Mouse (Mus musculus) heart, adult 2 months (tissue): Measurements from ENCODE around the gene Gm11568. TPM values are rescaled to one million over a fixed set of nuclear protein-coding genes. Genes with fewer than 3 reads are reported as not detected.
"Not testable (repeated sequence)": the region's sequence is repeated elsewhere in the genome, so short reads cannot be mapped to it uniquely, and the experiment has no call there.

ENCODE experiments used
- DNase-seq, 2 experiments: peaks; one replicate each; pipeline ENCODE4 v3.0.0; 2021
- H3K27ac ChIP-seq: fragments of 200-600 bp; 2 replicates; pipeline ENCODE4 v1.8.1; 2022
- H3K27me3 ChIP-seq: fragments of 200-500 bp; 2 replicates; pipeline ENCODE4 v1.6.1; 2012; ENCODE audit warnings: mild to moderate bottlenecking, low read length, inconsistent platforms, mixed read lengths; ENCODE audit not compliant: control insufficient read depth, insufficient read depth
- H3K36me3 ChIP-seq: fragments of 200-500 bp; 2 replicates; pipeline ENCODE4 v1.6.1; 2012; ENCODE audit warnings: low read length, inconsistent platforms; ENCODE audit not compliant: control insufficient read depth, insufficient read depth
- H3K4me1 ChIP-seq: fragments of 200-500 bp; 2 replicates; pipeline ENCODE4 v1.6.1; 2011; ENCODE audit warnings: low read length; ENCODE audit not compliant: control insufficient read depth, insufficient read depth
- H3K4me3 ChIP-seq: fragments of 200-600 bp; 2 replicates; pipeline ENCODE4 v1.8.1; 2022
- H3K79me2 ChIP-seq: fragments of 200-500 bp; replicated peaks from 2 replicates; pipeline ENCODE4 v1.6.1; 2012; ENCODE audit warnings: mild to moderate bottlenecking, inconsistent platforms, low read length, moderate library complexity, mixed read lengths; ENCODE audit not compliant: control insufficient read depth, insufficient read depth
- H3K9ac ChIP-seq: fragments of 200-500 bp; 2 replicates; pipeline ENCODE4 v1.6.1; 2012; ENCODE audit warnings: low read depth, mild to moderate bottlenecking, control low read depth, inconsistent platforms, low read length, mixed read lengths
- CTCF ChIP-seq: fragments of 200-600 bp; IDR thresholded peaks from 2 replicates; pipeline ENCODE4 v1.8.1; 2022; ENCODE audit warnings: antibody characterized with exemption, mild to moderate bottlenecking, moderate library complexity
- EP300 ChIP-seq: fragments of 200-500 bp; IDR thresholded peaks from 2 replicates; pipeline ENCODE4 v1.6.1; 2011; ENCODE audit warnings: low read depth, low read length, control low read depth; ENCODE audit not compliant: insufficient read depth
- POLR2A ChIP-seq: fragments of 200-500 bp; IDR thresholded peaks from 2 replicates; pipeline ENCODE4 v1.6.1; 2011; ENCODE audit warnings: mild to moderate bottlenecking, low read depth, low read length, control low read depth; ENCODE audit not compliant: insufficient read depth
- WGBS: fragments of 180-500 bp; shearing (Covaris S2); methylation state at CpG from one replicate; pipeline ENCODE4 v1.1.7; 2018; 5-methylcytosine and 5-hydroxymethylcytosine counted together
- intact Hi-C: fragments of 180-260 bp; cut with DNase I; formaldehyde crosslinking; loops from one replicate; pipeline ENCODE4 v1.15.1; 2025
- polyA plus RNA-seq: library from polyadenylated mRNA; depleted of rRNA; stranded (reverse); fragments of >200 nt; gene quantifications from 2 replicates; pipeline ENCODE4 v1.2.3, GENCODE M21; 2012; rRNA removed
- total RNA-seq, 2 experiments: library from RNA; stranded (reverse); gene quantifications; 2 replicates each; pipeline ENCODE4 v1.2.3; 2021

The Gm11568 gene
- total and polyA plus RNA-seq, 3 experiments = not detected

- H3K27me3 ChIP-seq = no peaks in the 10 kb centered on the region
- no peak for DNase-seq
- no peak overlapping the region for H3K4me3 ChIP-seq
- H3K4me1 ChIP-seq = no peaks in the 10 kb centered on the region
- H3K9ac ChIP-seq = no peak overlapping the region
- H3K27ac ChIP-seq = no peak overlapping the region
- H3K36me3 ChIP-seq = no peaks in the 10 kb centered on the region
- H3K79me2 ChIP-seq = no peaks in the 10 kb centered on the region
- WGBS = 54% methylated on average over 3 of the region's 3 CpGs
- intact Hi-C loops = no loop called here
- no peak for TF ChIP-seq POLR2A
- TF ChIP-seq CTCF = no peak
- TF ChIP-seq EP300 = no peak
Observed at GRCm38 (mm10) chr11:99854121-99854520, 3.6 kb upstream of the Gm11568 start.

- WGBS = 57% methylated on average over 2 of the region's 2 CpGs
- H3K27ac ChIP-seq = no peak overlapping the region
- intact Hi-C loops = no loop called here
- H3K4me1 ChIP-seq = no peaks in the 10 kb centered on the region
- H3K36me3 ChIP-seq = no peaks in the 10 kb centered on the region
- no peaks in the 10 kb centered on the region for H3K79me2 ChIP-seq
- no peak overlapping the region for H3K4me3 ChIP-seq
- no peak for DNase-seq
- TF ChIP-seq EP300 = no peak
- no peak for TF ChIP-seq CTCF
- TF ChIP-seq POLR2A = no peak
- no peak overlapping the region for H3K9ac ChIP-seq
- no peaks in the 10 kb centered on the region for H3K27me3 ChIP-seq
Observed at GRCm38 (mm10) chr11:99858761-99859160, 1.0 kb downstream of the Gm11568 start.

DNA sequence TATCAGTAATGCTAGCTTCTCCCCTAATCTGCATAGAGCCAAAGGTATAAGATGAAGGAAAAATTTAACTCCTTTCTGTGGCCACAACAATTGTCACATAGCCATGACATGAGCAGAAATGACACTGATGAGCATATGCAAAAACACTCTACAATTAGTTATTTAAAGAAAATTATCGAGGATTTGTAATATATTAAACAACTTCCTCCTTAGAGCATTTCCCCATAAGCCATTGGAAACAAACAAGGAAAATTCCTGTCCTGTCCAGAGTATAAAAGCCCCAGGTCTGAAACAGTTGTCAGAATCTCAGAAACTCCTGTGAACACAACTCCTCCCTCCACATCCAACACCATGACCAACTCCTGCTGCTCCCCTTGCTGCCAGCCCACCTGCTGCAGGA, 6.5 kb downstream of the Gm11568 start, which contains the start of gene Gm11559:
Gene Gm11559, plus strand, starts transcription at position 301 of the 400 bp plus-strand sequence.
- H3K27me3 ChIP-seq, H3K79me2 ChIP-seq, H3K36me3 ChIP-seq, H3K27ac ChIP-seq, DNase-seq, H3K9ac ChIP-seq, H3K4me3 ChIP-seq, H3K4me1 ChIP-seq, intact Hi-C loops: not testable (repeated sequence)
- 30% methylated on average over 1 of the region's 1 CpGs for WGBS

DNA sequence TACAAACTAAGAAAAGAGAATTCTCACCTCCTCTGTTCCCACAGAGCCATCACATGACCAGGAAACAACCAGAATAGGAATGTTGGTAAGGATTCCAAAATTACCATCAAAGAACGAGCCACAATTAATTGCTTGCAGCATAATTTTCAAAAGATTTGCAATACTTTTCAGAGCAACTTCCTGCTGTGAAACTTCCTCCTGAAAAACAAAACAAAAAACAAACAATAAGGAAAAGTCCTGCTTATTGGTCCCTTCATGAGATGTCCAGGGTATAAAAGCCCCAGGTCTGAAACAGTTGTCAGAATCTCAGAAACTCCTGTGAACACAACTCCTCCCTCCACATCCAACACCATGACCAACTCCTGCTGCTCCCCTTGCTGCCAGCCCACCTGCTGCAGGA, 15.4 kb downstream of the Gm11568 start, which contains the start of gene Krtap9-1:
Gene Krtap9-1, plus strand, starts transcription at position 301 of the 400 bp plus-strand sequence.
- DNase-seq, H3K4me1 ChIP-seq, H3K4me3 ChIP-seq, H3K36me3 ChIP-seq, H3K27ac ChIP-seq, intact Hi-C loops, H3K27me3 ChIP-seq, H3K9ac ChIP-seq, H3K79me2 ChIP-seq: not testable (repeated sequence)
- WGBS = 57% methylated on average over 1 of the region's 1 CpGs

GRCm38 (mm10) chr11:99878887-99879286, 21.2 kb downstream of the Gm11568 start, which contains the start of gene Gm11567:
Gm11567 (plus strand) TSS chr11:99879187.
- H3K4me1 ChIP-seq, H3K9ac ChIP-seq, H3K27me3 ChIP-seq, H3K4me3 ChIP-seq, intact Hi-C loops, H3K79me2 ChIP-seq, H3K27ac ChIP-seq, DNase-seq, H3K36me3 ChIP-seq: not testable (repeated sequence)
- 22% methylated on average over 1 of the region's 1 CpGs for WGBS

GRCm38 (mm10) chr11:99907620-99908019, 49.9 kb downstream of the Gm11568 start, which contains the start of gene Krtap31-1:
Krtap31-1 (plus strand) TSS chr11:99907920.
- Histone ChIP-seq H3K4me3 (no peak within 1 kb of the TSS), H3K27ac (no peak within 1 kb of the TSS), H3K79me2 (no peaks in the 10 kb centered on the region), H3K4me1 (no peaks in the 10 kb centered on the region), H3K36me3 (no peaks in the 10 kb centered on the region), H3K9ac (no peak within 1 kb of the TSS), H3K27me3 (no peaks in the 10 kb centered on the region)
- WGBS = 70% methylated on average over 2 of the region's 2 CpGs
- DNase-seq = no peak
- TF ChIP-seq EP300 = no peak
- intact Hi-C loops = no loop called here

Other genes with a start within 250 kb of the Gm11568 start
Only the 30 nearest of the 38 such genes appear.
- gene Krtap4-7, start 213.8 kb upstream of the Gm11568 start, total RNA-seq = not detected
- gene Krtap4-7, start 213.8 kb upstream of the Gm11568 start, polyA plus RNA-seq = not detected in 2 replicates
- not detected for gene Gm11555, start 207.7 kb upstream of the Gm11568 start, total RNA-seq
- gene Gm11555, start 207.7 kb upstream of the Gm11568 start, polyA plus RNA-seq = not detected in 2 replicates
- not detected for gene Gm11563, start 199.0 kb upstream of the Gm11568 start, total RNA-seq
- gene Gm11563, start 199.0 kb upstream of the Gm11568 start, polyA plus RNA-seq = not detected in 2 replicates
- gene Krtap4-6, start 192.0 kb upstream of the Gm11568 start, total RNA-seq = not detected
- not detected in 2 replicates for gene Krtap4-6, start 192.0 kb upstream of the Gm11568 start, polyA plus RNA-seq
- not detected for gene Gm14190, start 167.2 kb upstream of the Gm11568 start, total RNA-seq
- not detected in 2 replicates for gene Gm14190, start 167.2 kb upstream of the Gm11568 start, polyA plus RNA-seq
- not detected for gene Gm14180, start 123.6 kb upstream of the Gm11568 start, total RNA-seq
- gene Gm14180, start 123.6 kb upstream of the Gm11568 start, polyA plus RNA-seq = not detected in 2 replicates
- not detected for gene Gm11595, start 85.0 kb upstream of the Gm11568 start, total RNA-seq
- not detected in 2 replicates for gene Gm11595, start 85.0 kb upstream of the Gm11568 start, polyA plus RNA-seq
- not detected for gene Krtap4-8, start 77.2 kb upstream of the Gm11568 start, total RNA-seq
- gene Krtap4-8, start 77.2 kb upstream of the Gm11568 start, polyA plus RNA-seq = not detected in 2 replicates
- not detected for gene Krtap4-9, start 72.7 kb upstream of the Gm11568 start, total RNA-seq
- gene Krtap4-9, start 72.7 kb upstream of the Gm11568 start, polyA plus RNA-seq = not detected in 2 replicates
- not detected for gene Gm11596, start 64.5 kb upstream of the Gm11568 start, total RNA-seq
- not detected in 2 replicates for gene Gm11596, start 64.5 kb upstream of the Gm11568 start, polyA plus RNA-seq
- not detected for gene Gm11569, start 59.0 kb upstream of the Gm11568 start, total RNA-seq
- gene Gm11569, start 59.0 kb upstream of the Gm11568 start, polyA plus RNA-seq = not detected in 2 replicates
- not detected for gene Gm11554, start 53.5 kb upstream of the Gm11568 start, total RNA-seq
- not detected in 2 replicates for gene Gm11554, start 53.5 kb upstream of the Gm11568 start, polyA plus RNA-seq
- gene Krtap4-13, start 48.0 kb upstream of the Gm11568 start, total RNA-seq = not detected
- gene Krtap4-13, start 48.0 kb upstream of the Gm11568 start, polyA plus RNA-seq = not detected in 2 replicates
- gene Gm11564, start 42.3 kb upstream of the Gm11568 start, total RNA-seq = not detected
- gene Gm11564, start 42.3 kb upstream of the Gm11568 start, polyA plus RNA-seq = not detected in 2 replicates
- gene 2300003K06Rik, start 19.9 kb upstream of the Gm11568 start, total RNA-seq = not detected
- not detected in 2 replicates for gene 2300003K06Rik, start 19.9 kb upstream of the Gm11568 start, polyA plus RNA-seq
- gene Krtap4-16, start 6.3 kb upstream of the Gm11568 start, total RNA-seq = not detected
- gene Krtap4-16, start 6.3 kb upstream of the Gm11568 start, polyA plus RNA-seq = not detected in 2 replicates
- not detected for gene Gm11559, start 6.6 kb downstream of the Gm11568 start, total RNA-seq
- gene Gm11559, start 6.6 kb downstream of the Gm11568 start, polyA plus RNA-seq = not detected in 2 replicates
- not detected for gene Krtap9-1, start 15.5 kb downstream of the Gm11568 start, total RNA-seq
- gene Krtap9-1, start 15.5 kb downstream of the Gm11568 start, polyA plus RNA-seq = not detected in 2 replicates
- gene Gm11567, start 21.3 kb downstream of the Gm11568 start, total RNA-seq = not detected
- not detected in 2 replicates for gene Gm11567, start 21.3 kb downstream of the Gm11568 start, polyA plus RNA-seq
- gene Krtap31-1, start 50.0 kb downstream of the Gm11568 start, total RNA-seq = not detected
- gene Krtap31-1, start 50.0 kb downstream of the Gm11568 start, polyA plus RNA-seq = not detected in 2 replicates
- gene Gm11565, start 56.8 kb downstream of the Gm11568 start, total RNA-seq = not detected
- not detected in 2 replicates for gene Gm11565, start 56.8 kb downstream of the Gm11568 start, polyA plus RNA-seq
- gene Krtap31-2, start 78.4 kb downstream of the Gm11568 start, total RNA-seq = not detected
- not detected in 2 replicates for gene Krtap31-2, start 78.4 kb downstream of the Gm11568 start, polyA plus RNA-seq
- gene Krtap9-5, start 90.6 kb downstream of the Gm11568 start, total RNA-seq = not detected
- gene Krtap9-5, start 90.6 kb downstream of the Gm11568 start, polyA plus RNA-seq = not detected in 2 replicates
- not detected for gene Krtap29-1, start 121.1 kb downstream of the Gm11568 start, total RNA-seq
- not detected in 2 replicates for gene Krtap29-1, start 121.1 kb downstream of the Gm11568 start, polyA plus RNA-seq
- not detected for gene Krtap16-1, start 128.7 kb downstream of the Gm11568 start, total RNA-seq
- gene Krtap16-1, start 128.7 kb downstream of the Gm11568 start, polyA plus RNA-seq = not detected in 2 replicates
- not detected for gene Krtap17-1, start 136.1 kb downstream of the Gm11568 start, total RNA-seq
- gene Krtap17-1, start 136.1 kb downstream of the Gm11568 start, polyA plus RNA-seq = not detected in 2 replicates
- gene Krt33a, start 158.3 kb downstream of the Gm11568 start, total RNA-seq = not detected
- gene Krt33a, start 158.3 kb downstream of the Gm11568 start, polyA plus RNA-seq = not detected in 2 replicates
- not detected for gene Krt33b, start 172.0 kb downstream of the Gm11568 start, total RNA-seq
- not detected in 2 replicates for gene Krt33b, start 172.0 kb downstream of the Gm11568 start, polyA plus RNA-seq
- gene Krt34, start 183.6 kb downstream of the Gm11568 start, total RNA-seq = not detected
- gene Krt34, start 183.6 kb downstream of the Gm11568 start, polyA plus RNA-seq = not detected in 2 replicates
- not detected for gene Krt31, start 192.6 kb downstream of the Gm11568 start, total RNA-seq
- gene Krt31, start 192.6 kb downstream of the Gm11568 start, polyA plus RNA-seq = 0.08 TPM in 1 of 2 replicates, not detected in the other